Mouse (Mus musculus) layer of hippocampus, adult 9-10 months (tissue): Measurements from ENCODE around the gene Ankfn1.

ENCODE experiments used
- DNase-seq: peaks from one replicate; pipeline ENCODE4 v3.0.0; 2022; ENCODE audit warnings: low spot score

The Ankfn1 gene

DNA sequence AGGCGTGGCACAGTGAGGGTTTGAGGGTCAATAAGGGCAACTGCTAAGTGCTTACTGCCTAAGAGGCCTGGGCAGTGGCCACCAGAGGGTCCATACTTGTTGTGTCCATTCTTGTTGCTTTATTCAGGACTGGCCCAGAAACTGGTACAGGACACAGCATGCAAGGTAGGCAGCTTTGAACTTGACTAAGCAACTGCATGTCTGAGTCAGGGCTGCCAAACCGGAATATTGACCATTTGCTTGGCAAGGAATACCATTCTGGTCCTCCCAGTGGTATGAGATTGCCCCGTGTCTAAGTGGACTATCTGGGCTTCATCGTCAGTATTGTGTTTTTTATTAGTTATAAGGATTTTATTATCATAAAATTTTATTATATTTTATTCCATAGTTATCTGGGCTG is 312.1 kb downstream of the Ankfn1 start:
- no peak for DNase-seq

GRCm38 (mm10) chr11:89462216-89462615 is 315.2 kb downstream of the Ankfn1 start:
- no peak for DNase-seq

DNA sequence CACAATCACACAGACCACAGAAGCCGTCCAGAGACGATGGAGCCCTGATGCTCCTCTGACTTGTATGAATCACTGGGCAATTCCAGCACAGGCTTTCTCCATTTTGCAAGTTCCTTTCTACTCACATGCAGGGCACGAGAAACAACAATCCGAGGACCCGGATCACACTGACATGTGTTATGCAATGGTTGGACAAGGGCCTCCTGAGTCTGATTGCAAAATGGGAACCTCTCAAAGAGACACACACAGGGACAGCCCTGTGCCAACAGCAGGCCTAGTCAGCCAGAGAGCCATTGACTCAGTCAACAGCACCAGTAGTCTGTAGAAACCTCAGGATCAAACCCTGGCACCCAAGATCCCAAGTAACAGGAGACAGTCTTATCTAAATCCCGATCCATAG is 318.0 kb downstream of the Ankfn1 start:
- DNase-seq: no peak

- DNase-seq: no peak
Observed at GRCm38 (mm10) chr11:89455647-89456231, 321.7 kb downstream of the Ankfn1 start.

DNA sequence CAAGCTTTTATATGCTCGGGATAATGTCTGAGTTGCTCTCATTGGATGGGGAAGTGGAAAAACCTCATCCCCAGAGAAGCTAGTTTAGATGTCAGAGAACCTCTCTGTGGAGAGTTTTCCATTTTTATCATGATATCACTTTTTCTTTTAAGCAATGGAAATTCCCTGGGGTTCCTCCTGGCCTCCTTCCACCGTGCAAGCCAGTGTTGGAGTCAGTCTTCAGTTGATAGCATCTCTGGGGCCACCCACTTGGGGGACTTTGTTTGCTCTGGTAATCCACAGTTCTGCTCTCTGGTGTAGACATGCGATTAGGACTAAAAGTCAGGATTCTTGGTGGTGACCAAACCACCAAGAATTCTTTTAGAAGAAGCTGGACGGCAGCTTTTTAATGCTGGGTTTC is 322.8 kb downstream of the Ankfn1 start:
- DNase-seq: no peak

GRCm38 (mm10) chr11:89452862-89453261 is 324.6 kb downstream of the Ankfn1 start:
- no peak for DNase-seq

- no peak for DNase-seq
Observed at GRCm38 (mm10) chr11:89450406-89450805, 327.0 kb downstream of the Ankfn1 start.

DNA sequence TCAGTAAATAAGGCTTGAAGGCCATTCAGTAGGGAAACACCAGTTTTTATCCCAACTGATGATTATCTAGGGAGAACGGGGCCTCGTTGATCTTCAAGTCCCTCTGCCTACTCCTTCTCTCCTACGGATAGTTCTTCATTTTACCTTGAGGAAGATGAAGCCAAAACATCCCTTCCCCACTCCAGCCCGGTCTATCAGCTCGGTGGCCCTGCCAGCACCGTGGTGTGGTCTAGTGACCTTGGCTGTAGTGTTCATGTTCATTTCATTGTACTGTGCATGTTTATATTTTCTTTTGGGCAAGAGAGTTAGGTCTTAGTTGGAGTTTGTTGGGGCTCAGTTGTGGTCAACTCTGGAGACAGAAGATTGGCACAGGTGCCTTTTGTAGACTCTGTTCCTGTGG is 328.5 kb downstream of the Ankfn1 start:
- no peak for DNase-seq

- DNase-seq: no peak
Observed at GRCm38 (mm10) chr11:89447477-89447876, 330.0 kb downstream of the Ankfn1 start.

DNA sequence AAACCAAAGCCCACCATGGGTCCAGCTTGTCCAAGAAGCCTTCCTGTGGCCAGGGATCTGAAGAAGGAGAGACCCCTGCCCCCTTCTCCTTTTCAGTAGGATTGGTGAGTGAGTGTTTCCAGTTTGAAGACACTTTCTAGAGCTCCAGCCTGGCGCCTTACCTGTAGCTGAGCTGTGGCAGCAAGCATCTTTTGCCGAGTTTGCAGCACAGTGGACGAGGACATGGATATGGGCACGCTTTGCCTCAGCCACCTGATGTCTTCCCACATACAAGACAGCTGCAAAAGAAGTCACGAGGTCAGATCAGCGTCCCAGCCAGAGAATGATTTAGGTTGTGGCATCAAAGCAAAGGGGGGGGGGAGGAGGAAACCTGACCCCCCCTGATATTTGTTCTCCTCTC is 336.9 kb downstream of the Ankfn1 start:
- DNase-seq: no peak

DNA sequence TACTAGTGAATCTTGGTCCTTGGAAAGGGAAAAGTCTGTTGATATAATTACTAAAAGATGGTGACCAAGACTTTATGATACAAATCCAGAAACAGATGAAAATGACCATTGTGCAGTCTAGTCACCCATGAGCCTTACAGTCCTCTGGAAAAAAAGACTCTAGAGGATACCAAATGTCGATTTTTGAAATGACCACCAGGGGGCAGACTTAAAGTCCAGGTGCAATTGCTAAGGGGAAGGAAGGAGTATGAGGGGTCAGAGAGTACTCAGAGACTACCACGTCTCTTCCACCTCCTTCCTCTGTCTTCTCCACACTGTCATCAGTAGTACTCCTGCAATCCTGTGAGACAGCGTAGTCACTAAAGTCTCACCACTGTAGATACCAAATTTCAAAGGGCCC is 353.1 kb downstream of the Ankfn1 start:
- no peak for DNase-seq

DNA sequence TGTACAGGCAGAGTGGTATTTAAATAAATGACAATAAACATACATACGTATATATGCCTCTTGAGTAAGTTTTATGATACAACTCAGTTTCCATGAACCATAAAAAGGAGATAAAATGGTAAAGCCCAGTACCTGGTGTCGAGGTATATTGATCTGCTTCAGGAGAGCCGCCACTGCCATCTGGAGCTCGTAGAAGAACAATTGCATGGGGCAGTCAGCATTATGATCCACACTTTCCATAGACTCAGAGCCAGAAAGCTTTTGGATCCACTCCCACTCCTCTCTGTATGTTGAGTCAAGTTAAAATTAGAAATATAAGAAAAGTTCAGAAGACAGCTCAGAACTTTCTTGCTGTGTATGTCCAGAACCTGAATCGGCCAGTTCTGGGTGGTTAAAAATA is 354.8 kb downstream of the Ankfn1 start:
- no peak for DNase-seq

DNA sequence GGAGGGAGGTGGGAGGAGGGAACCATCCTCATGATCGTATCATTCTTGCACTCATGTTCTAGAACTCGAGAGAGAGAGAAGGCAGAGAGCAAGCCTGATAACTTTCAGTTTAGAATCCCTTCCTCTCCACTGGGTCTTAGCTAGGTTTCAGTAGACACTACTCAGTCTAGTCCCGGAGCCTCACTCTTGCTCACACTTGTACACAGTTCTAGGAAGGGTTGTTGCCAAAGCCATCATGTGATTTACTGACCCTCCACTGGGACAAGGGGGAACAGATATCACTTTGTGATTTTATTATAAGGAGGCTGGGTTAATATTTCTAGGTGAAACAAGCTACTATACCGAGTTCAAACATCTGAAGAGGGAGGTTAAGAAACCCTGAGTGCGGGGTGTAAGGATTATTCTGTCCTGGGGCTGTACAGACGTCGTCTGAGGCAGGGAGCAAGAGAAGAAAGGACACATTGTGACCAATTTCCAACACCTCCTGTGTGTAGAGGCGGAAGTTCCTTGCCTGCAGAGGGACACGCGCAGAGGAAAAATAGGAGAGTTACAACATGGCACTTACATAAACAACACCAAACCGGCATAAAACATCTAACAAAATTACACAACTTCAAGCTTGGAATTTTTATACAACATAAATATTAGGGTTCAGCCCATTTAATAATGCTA is 356.6 kb downstream of the Ankfn1 start:
- DNase-seq: no peak

DNA sequence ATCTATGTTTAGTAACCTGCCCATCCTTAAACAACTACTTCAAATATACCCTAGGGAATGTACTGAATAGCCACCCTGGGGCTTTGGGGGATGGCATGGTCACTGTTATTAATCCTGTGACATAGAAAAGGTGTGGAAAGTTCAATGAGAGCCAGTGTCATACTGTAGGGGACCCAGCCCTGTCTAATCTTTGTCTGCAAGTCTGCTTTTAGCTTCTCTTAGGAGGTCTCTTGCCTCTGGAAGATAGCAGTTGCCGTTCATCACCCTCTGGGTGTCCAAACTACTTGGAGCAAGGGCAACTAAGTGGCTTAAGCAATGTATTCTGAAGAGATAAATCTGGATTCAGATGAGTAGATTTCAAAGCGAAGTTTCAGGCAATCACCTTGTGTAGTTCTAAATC is 357.6 kb downstream of the Ankfn1 start:
- no peak for DNase-seq

DNA sequence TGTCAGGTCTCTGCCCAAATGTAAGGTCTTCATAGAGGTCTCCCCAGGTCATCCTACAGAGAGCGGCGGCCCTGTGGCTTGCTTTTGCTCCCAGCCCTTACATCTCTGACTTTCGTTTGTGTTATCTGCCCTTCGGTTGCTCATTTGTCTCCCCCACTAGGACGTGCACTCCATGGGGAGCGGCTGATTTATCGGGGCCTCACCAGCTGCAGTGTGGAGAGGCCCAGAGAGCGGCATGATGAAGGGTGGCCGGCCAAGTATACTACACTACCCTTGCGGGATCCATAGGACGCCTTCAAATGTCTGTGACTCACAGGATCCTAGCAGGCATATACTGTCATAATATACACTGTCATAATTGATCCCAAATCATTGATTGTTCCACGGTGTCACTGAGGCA is 358.8 kb downstream of the Ankfn1 start:
- no peak for DNase-seq

GRCm38 (mm10) chr11:89416769-89417168 is 360.7 kb downstream of the Ankfn1 start:
- no peak for DNase-seq

DNA sequence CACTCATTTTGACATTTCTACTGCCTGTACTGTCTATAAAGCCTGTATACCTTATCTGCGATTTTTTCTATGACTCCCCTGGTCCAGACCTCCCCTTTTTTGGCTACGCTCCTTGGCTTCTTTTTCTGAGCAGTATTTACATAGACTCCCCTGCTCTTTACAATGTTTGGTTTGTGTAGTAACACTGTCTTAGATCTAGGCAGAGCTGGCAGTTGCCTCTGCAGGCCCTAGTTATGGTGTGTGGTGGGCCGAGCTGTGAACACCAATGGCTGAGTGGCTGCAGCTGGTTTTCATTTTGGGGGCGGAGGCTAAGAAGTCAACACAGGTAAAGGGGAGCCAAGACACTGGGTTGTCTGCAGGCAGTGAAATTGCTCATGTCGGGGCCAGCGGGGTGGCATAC is 368.7 kb downstream of the Ankfn1 start:
- DNase-seq: no peak

GRCm38 (mm10) chr11:89404489-89404888 is 373.0 kb downstream of the Ankfn1 start:
- no peak for DNase-seq

GRCm38 (mm10) chr11:89403436-89403835 is 374.0 kb downstream of the Ankfn1 start:
- DNase-seq: no peak

DNA sequence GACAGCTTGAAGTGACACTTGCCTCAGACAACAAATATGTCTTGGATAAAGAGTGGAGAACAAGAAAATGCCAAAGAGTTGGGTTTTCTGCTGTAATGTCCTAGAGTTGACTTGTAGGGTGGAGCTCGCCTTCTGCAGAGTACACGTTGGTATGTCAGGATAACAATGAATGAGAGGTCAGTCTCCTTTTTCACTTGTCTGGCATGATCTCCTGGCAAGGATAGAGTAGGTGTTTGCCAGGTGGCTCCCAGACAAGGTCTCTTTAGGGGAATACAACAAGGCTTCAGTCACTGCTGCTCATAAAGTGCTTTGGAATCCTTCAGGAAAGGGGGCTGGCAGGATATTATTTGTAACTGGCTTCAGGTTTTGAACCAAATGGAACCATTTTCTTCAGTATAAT is 388.6 kb downstream of the Ankfn1 start:
- no peak for DNase-seq

DNA sequence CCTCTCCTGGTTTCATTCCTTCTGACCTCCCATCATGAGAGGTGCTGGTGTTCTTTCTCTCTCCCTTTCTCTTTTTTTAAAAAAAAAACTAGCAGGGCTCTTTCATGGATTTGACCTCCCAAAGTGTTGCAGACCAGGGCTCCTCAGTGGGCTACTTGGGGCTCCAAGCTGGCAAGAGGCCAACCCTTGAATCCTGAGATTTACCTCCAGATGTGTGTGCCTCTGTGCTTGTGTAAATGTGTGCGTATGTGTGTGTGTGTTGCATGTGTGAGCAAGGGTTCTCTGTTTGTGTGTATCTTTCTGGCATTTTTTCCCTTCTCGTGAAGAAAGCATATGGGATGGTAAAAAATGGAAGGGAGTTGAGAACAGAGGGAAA is 394.8 kb downstream of the Ankfn1 start:
- no peak for DNase-seq

DNA sequence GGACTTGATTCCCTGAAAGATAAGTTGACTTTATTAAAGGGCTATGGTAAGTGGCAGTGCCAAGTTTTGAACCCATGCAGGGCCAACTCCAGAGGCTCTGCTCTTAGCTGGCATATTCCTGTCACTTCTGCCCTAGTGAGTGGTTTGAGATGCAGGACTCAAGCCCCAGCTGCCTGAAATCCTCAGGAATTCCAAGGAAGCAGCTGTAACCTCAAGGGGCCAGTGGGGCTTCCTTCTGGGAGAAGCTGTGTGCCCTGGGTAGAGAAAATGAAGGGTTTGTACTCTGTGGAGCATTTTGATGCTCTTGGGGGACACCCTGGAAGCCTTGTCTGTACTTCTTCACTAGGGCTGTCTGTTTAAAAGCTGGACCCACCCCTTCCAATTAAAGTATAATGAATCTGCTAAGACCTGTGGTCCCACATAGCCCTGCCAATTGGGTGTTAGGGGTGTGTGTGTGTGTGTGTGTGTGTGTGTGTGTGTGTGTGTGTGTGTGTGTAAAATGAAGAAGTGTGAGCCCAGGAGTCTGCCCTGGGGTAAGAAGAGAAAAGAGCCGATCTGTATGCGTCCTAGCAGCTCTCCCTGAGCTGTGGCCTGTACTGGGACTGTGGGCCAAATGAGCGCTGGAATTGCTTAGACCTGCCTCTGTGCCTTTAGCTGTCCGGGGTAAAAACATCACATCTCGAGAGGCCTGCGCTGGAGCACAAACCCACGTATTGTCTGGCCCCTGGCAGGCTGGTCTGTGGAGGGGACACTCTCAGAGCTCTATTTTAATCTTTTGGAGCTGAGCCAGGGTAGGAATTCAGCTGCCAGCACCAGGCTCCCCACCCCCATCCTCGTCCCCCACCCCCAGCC is 395.4 kb downstream of the Ankfn1 start:
- DNase-seq: peak; percentile 1

DNA sequence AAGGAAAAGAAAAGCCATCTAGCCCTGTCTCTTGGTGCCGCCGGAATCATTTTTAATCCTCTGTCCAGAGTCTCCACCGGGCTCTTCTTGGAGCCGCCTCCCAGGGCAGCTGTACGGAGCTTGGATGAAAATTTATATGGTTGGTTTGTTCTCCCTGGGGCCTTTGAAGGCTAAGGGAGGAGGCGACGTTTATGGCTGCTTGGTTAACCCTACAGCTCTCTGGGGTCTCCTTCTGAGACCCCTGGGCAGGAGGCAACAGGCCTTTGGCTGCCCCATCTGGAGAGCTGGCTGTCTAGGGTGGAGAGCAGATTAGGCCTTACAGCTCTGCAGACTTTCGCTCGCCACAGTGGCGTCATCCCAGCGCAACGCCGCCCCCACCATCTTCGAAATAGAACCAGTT is 406.5 kb downstream of the Ankfn1 start:
- no peak for DNase-seq
